Mouse (Mus musculus) CD4-positive, CD25-positive, alpha-beta regulatory T cell, adult 4 months (primary cell): Measurements from ENCODE around the gene Adprhl1. TPM values are rescaled to one million over a fixed set of nuclear protein-coding genes. Genes with fewer than 3 reads are reported as not detected.
A peak's percentile ranks its signal among the peaks of the same experiment; 100 is the strongest.

Source experiments
- ATAC-seq: one replicate; pipeline ENCODE4 v1.8.0; 2017
- polyA plus RNA-seq, 2 experiments: library from polyadenylated mRNA; unstranded; fragments of 100-300 nt; shearing (Covaris generic); gene quantifications; one replicate each; pipeline ENCODE4 v1.2.1; 2017

The Adprhl1 gene
- polyA plus RNA-seq, 2 experiments from 2014 or later, result 0.12 TPM; not detected in 1

DNA sequence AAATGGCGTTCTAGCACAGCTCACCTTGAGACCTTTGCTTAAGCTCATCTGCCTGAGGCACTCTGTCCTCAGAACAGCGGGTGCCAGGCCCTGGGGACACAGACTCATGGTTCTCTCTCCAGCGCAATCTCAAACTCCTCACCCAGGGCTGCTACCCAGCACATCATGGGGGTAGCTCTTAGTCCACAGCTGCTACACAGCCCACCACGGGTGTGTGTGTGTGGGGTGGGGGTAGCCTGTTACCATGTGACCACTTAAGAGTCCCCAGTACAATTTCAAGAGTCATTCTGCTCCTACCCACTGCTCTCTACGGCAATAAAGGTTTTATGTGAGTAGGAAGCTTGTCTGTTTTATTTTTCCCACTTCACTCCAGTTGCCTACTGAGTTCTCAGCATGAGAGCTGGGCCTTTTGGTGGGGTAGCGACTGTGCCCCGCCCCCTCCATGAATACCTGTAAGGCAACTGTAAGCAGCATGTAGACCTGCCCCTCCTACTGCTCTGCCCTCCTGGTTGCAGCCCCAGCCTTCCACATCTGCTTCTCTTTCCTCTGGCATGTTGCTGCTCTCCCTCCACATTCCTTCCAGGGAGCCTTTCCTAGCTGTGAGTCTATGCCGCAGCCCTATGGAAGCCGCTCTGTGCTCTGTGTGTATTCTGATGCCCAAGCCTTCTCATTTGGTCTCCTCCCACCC, 24.9 kb downstream of the Adprhl1 start:
- no peak for ATAC-seq

DNA sequence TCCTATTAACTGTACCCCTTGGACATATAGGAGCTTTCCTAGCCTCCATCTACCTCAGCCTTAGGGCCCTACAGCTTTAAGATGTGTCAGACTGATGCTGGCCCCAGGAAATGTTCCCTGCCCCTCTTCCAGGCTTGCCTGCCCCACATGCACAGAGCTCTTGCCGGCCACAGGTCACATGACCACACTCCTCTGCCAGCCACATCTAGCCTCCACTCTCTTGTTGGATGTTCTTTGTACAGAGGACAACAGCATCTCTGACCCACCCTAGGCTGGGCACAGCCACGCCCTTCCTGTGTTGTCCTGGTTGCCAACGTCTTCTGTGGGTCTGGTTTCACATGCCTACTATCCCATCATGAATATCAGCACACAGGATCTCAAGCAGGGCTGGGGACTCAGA, 26.8 kb downstream of the Adprhl1 start:
- ATAC-seq, result no peak

DNA sequence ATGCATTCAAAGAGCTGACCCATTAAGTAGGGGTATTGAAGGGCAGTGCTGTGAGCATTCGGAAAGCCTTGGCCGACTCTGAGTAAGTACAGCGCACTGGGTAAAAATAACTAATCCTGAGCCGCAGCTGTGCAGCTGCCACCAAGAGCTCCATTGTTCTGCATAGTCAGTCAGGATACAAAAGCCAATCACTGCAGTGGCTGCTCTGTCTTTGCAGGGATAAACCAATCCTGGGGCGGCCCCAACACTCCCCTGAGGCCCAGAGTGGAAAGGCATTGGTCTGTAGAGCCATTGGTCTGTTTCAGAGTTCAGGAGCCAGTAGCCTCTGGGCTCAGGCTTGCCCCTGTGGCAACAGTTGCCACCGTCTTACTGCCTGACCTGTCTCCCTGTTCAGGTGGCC, 27.7 kb downstream of the Adprhl1 start:
- ATAC-seq, result no peak

- no peak for ATAC-seq
These were observed 29.5 kb downstream of the Adprhl1 start for GRCm38 (mm10) chr8:13224426-13224825.

- no peak for ATAC-seq
These were observed 35.5 kb downstream of the Adprhl1 start for GRCm38 (mm10) chr8:13218441-13218840.

DNA sequence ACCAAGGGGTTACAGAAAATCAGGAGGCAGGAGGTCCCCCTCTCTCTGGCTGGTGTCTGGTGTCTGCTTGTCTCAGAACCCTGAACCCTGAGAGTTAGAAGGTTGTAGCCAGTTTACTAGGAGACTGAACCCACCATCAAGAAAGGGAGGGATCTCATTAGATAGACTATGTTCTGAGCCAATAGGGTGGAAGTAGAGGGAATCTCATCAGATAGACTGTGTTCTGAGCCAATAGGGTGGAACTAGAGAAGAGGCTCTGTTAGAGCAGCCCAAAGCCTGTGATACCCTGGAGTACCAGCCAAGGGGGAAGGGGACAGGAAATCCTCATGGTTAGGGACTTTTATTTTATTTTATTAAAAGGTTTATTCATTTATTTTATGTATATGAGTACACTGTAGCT, 36.0 kb downstream of the Adprhl1 start:
- ATAC-seq, result no peak

DNA sequence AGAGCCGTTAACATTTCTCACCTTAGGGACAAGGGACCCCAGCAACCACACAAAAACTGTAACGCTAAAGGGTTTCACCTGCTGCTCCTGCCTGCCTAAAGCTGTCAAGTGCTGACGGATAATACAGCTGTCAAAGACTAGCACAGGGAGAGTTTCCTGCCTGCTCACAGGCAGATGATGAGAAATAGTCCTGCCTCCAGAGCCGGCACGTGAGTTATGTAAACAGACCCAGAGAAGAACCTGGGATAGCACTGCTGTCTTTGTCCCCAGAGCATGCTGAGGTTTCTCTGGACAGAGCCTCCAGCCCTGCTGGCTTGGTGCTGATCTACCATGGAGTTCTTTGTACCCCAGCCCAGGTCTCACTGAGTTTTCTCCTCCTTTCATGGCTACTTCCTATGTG, 36.9 kb downstream of the Adprhl1 start:
- no peak for ATAC-seq

DNA sequence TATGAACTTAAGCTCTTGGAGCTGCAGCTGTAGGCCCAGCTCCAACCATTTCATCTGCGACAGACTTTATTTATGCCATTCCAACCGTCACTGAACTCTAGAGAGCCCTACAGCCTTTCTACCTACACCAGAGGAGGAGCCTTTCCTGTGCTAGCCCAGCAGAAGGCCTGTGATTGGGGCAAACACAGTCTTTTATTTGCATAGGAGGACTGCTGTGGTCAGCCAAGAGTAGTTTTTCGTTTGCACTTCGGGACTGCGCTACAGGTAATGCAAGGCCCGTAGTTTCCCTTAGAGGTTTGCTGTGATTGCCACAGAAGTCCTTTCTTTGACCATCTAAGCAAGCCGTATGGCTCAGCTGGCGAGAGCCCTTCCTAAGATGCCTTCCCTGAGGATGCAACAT, 37.6 kb downstream of the Adprhl1 start:
- ATAC-seq, result no peak

DNA sequence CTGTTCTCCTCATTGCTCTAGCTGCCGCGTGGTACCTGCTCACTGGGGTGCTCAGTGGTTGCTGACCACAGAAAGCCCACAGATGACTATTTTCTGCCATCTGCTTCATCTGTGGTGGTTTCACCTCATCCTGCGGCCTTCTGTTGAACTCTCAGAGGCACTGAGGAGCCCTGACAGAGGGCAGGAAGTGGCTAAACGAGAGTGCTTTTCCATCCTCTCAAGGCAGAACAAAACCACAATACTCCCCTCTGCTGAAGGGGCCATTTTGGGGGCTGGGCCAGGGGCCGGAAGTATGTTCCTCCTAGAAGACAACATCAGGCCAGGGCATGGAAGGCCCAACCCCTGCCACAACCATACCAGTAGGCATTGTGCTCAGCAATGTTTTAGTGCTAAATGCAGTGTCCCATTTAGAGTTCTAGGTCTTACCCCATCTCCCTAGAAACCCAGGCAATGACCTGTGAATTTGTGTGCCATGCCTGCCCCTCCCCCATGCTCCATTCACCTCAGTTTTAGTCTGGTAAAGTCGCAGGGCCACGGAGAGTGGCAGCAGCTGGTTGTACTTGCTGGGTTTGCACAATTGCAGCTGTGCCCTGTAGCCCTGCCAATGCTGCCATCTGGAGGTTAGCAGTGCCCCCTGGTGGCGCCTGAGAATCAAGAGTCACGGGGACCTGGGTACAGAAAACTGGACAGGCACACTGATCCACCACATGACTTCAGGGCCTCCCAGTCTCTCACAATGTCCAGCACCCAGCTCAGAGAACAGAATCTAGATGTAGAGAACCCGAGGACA, 40.3 kb downstream of the Adprhl1 start:
- ATAC-seq, result peak; percentile 95

DNA sequence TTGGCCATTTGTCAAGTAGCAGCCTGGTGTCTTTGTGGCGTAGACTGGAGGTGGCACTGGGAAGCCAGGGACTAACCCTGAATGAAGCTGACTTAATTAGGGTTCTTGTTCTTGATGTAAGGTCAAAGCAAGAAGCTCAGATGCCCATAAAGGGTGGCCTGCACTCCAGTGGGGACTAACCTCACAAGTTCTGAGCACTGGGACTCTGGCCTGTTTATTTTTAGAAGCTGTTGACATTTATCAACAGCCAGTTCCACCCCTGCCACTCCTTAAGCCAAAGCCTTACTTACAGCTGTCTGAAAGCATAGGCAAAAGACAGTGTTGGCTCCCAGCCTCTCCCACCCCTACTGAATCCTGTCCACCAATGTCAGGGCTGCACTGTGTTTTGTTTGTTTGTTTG, 44.2 kb downstream of the Adprhl1 start:
- ATAC-seq, result no peak

GRCm38 (mm10) chr8:13208627-13209355, 45.2 kb downstream of the Adprhl1 start:
- ATAC-seq, result no peak

DNA sequence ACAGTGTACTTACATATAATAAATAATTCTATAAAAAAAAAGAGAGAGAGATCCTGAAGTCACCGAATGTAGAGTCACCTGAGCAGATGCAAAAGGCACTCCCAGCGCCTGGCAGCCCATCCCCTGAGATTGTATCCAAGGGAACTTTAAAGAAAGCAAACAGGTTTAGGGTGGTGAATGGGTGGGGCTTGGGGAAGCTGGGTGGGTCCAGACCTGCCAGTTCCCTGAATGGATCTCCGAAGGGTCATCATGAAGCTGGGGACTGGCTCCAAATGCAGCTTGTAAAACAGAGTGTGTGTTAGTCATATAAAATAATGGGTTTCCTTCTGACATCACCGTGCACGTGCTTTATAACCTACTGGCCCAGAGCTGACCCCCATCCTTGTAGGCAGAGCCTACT, 47.7 kb downstream of the Adprhl1 start:
- no peak for ATAC-seq

DNA sequence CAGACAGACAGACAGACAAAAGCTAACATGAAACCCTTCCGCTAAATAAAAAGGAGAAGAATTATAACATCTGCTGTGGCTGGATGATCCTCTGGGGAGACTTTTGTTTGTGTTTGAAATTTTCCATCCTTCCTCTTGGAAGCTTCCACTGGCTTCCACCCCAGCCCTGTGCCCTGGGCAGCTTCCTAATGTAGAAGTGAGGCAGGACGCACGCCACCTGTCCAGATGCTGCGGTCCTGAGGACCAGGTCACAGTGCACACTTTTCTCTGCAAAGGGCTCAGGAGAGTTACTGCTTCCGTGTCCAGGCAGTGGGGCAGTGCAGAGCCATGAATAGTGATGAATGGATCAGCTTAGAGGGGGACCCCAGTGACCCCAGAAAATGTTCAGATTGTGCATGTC, 48.7 kb downstream of the Adprhl1 start:
- ATAC-seq, result no peak

DNA sequence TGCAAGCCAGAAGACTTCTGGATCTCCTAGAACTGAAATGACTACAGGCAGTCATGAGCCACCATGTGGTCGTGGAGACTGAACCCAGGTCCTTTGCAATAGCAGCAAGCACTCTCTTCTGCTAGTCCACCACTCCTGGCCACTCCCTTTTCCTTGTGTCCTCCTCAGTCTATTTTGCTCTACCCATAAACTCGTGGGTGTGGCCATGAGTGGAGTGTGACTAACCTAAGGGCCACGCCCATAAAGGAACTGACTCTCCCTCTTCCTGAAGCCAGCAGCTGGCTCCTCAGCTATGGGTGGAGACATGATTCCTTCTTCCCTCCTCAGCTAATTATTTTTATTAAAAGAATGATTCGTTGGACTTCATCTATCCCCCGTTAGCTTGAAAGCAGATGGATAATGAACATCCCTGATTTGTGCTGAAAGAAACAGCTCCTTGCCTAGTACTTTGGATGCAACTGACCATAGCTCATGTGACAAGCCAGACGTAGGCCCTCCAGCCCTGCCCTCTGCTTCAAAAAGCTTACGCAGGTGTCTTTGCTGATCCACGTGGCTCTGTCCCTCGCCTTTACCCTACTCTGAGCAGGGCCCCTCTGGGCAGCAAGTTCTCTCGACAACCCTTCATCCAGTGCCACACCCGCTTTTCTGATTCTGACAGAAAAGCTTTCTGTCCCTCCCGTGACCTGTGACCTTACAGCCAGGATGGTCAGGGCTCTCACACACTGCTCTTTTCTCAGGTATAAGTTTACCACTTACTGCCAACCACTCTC, 49.4 kb downstream of the Adprhl1 start:
- no peak for ATAC-seq

DNA sequence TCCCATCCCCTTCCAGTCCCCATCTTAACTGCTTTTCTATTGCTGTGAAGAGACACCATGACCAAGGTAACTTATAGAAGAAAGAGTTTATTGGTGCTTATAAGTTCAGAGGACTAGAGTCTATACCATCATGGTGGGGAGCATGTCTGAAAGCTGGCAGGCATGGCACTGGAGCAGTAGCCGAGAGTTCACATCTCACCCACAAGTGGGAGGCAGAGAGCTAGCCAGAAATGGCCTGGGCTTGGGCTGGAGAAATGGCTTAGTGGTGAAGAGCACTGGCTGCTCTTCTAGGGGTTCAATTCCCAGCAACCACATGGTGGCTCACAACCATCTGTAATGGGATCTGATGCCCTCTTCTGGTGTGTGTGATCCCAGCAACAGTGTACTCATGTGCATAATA, 50.5 kb downstream of the Adprhl1 start:
- no peak for ATAC-seq

DNA sequence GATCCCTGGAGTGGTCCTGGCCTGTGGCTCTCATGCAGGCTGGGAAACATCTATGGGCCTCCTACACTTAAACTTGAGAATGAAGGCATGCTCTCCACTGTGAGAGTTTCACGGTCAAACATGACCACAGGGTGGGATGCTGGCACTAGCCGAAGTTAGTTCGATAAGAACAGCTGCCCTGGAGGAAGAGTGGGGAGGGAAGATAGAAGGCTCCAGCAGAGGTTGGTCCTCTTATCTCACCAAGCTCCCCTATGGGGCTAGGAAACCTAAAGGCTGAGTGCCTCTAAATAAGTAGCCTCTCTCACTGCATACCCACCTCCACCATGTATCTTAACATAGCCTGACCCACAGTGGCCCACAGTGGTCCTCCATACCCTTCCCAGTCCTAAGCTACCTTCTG, 51.2 kb downstream of the Adprhl1 start:
- no peak for ATAC-seq

GRCm38 (mm10) chr8:13202041-13202440, 51.9 kb downstream of the Adprhl1 start:
- ATAC-seq, result no peak

DNA sequence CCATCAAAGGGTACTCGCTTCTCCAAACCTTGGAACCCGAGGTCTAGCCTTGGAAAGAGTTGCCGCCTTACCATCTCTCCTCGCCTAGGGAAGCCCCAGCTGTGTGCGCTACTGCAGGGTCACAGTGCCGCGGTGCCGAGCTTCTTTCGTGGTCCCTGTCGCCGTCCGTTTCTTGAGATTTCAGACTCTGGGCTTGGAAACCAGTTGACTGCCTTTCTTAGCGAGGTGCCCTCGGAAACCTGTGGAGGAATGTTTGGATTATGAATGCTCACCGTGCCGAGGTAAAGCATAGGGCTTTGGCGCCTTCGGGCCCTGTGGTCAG, 53.0 kb downstream of the Adprhl1 start:
- no peak for ATAC-seq

DNA sequence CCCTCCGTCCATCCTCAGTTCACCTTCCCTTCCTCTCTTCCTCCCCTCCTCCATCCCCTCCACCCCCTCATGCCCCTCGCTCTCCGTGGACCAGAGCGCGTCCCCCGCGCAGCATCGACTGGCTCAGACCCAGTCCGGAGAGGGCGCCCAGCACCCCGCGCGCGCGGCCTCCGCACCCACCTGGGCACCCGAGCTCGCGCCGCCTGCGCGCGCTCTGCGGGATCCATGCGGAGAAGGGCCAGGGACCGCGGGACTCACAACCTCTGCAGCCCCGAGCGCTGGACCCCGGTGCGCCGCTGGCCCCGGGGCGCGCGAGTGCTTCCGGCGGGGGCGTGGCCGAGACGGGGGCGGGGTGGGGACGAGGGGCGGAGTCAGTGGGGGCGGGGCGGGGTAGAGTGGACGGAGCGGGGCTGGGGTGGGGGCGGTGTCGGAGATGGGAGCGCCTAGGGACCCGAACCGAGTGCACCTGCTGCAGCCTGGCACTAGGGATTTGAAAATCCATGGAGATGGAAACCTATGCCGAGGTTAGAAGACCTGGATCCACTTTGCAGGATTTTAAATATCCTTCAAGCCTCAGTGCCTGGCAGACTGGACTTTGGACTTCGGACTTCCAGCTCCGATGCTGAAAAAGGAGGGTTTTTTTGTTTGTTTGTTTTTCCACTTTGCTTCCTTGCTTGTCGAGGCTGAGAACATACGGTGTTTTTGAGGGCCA, 53.5 kb downstream of the Adprhl1 start, which contains the start of gene Grtp1:
Grtp1 (minus strand) TSS at position 320 of the 712 bp plus-strand sequence.
- ATAC-seq, result peak; percentile 45

DNA sequence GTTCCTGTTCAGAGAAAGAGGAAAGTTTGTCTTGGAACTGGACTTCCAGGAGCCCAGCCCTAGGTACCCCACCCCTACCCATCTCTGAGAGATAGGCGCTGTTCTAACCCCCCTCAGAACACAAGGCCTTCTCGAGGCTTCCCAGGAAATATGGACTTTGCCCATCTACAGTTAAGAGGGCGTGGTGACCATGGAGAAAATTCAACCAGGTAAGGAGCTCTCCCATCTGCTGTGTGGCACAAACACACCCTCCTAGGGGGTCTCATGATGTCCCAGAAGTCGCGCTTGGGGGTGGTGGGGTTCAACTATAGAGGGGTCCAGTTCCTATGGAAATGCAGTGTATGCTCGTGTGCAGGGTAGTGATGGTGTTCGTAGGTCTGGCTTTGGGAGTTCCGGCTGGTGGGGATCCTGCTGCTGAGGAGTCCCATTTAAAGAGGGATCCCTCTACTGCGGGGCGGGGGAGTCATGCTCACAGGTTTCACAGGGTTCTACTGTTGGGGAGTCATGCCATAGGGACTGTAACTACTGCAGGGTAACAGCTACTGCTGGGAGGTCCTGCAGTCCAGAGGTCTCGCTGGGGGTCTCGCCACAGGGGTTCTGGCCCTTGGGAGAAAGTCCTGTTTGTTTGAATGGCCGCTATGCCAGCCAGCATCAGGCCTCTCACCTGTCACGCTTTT, 54.4 kb downstream of the Adprhl1 start:
- no peak for ATAC-seq

DNA sequence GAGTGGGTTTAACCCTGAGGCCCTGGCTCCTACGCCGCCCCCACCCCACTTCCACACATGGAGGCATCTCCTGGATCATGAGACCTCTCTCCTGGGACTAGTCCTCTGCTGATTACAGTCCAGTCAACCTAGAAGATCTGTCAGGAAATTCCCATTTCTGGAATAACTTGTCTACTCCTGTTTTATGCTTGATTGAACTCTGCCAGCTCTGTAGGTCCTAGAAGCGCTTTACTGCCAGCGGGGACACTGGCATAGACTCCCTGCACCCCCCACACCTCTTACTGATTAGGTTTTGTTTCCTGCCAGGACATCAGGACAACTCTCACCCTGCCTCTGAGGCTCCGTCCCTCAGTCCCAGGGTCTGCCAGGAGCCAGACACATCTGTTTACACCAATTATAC, 56.5 kb downstream of the Adprhl1 start:
- no peak for ATAC-seq

- no peak for ATAC-seq
These were observed 59.1 kb downstream of the Adprhl1 start for GRCm38 (mm10) chr8:13194818-13195217.
